Mouse (Mus musculus) bone marrow, adult 2 months (tissue): ENCODE data around the gene 6330403K07Rik. TPM values are rescaled to one million over a fixed set of nuclear protein-coding genes. Genes with fewer than 3 reads are reported as not detected.

ENCODE experiments used
- H3K27ac ChIP-seq: fragments of 200-500 bp; 2 replicates; pipeline ENCODE4 v1.5.1; 2012; ENCODE audit warnings: low read depth, mild to moderate bottlenecking, control low read depth, inconsistent platforms, low read length; ENCODE audit not compliant: control insufficient read depth, poor library complexity, insufficient read depth
- H3K4me1 ChIP-seq: fragments of 200-500 bp; 2 replicates; pipeline ENCODE4 v1.6.1; 2011; ENCODE audit warnings: low read length; ENCODE audit not compliant: control insufficient read depth, insufficient read depth
- H3K4me3 ChIP-seq: fragments of 200-500 bp; replicated peaks from 2 replicates; pipeline ENCODE3; 2011; ENCODE audit warnings: mild to moderate bottlenecking, low read depth, low read length, control low read depth; ENCODE audit not compliant: control insufficient read depth
- CTCF ChIP-seq: fragments of 200-500 bp; IDR thresholded peaks from 2 replicates; pipeline ENCODE4 v1.5.1; 2011; ENCODE audit warnings: low read length, control low read depth; ENCODE audit not compliant: control insufficient read depth, insufficient read depth
- POLR2A ChIP-seq: fragments of 200-500 bp; IDR thresholded peaks from 2 replicates; pipeline ENCODE4 v1.6.1; 2011; ENCODE audit warnings: low read depth, mild to moderate bottlenecking, control low read depth, low read length, borderline replicate concordance; ENCODE audit not compliant: control insufficient read depth
- WGBS: fragments of 180-500 bp; shearing (Covaris S2); methylation state at CpG from one replicate; pipeline ENCODE4 v1.1.7; 2018; 5-methylcytosine and 5-hydroxymethylcytosine counted together
- polyA plus RNA-seq: library from polyadenylated mRNA; stranded (reverse); fragments of >200 nt; gene quantifications from 2 replicates; pipeline ENCODE4 v1.2.4, GENCODE M21; 2011; ENCODE audit warnings: low replicate concordance; ENCODE audit not compliant: missing spikeins, insufficient read depth, insufficient read length

The 6330403K07Rik gene
- polyA plus RNA-seq, 1 experiment = not detected

DNA sequence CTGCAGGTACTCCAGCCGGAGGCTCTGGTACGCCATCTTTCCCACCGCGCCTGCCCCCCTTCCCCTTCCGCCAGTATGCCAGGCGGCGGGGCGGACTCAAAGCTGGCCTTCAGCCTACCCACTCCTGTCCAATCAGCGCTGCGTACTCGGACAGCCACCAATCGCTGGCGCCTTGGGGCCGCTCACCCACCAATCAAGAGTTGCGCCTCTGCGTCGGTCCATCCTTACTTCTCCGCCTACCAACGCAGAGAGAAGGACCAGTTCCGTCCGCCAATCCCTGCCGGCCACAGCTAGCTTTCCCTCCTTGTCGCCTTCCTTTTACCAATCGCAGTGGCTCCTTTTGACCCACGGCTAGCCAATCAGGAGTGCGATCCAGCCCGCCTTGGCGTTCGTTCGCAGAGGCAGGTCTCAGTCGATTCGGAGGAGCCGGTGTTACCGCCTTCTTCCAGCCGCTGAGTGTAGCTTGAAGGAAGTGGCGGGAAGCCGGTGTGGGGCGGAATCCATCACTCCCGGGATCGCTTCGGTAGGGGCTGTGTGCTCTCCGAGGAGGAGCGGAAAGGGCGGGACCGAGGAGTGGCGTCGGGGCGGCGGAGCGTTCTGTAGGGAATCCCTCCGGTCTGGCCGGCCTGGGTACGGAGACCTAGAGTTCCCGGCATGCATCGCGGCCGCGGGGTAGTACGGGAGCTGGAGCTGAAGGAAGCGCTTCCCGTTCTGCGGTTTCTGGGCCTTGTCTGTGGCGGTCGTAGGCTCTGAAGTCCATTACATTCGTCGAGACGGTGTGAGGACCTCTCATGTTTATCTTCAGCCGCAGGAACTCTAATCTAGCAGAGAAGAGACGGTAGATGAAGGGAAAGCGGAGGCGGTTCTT, 13.9 kb downstream of the 6330403K07Rik start, which contains the start of the genes Mis12 and Derl2:
Mis12 (plus strand) TSS at position 411 of the 868 bp plus-strand sequence.
Derl2 (minus strand) TSS at position 641 of the 868 bp plus-strand sequence.
- Histone ChIP-seq H3K4me3 (peak within 1 kb of the TSS; percentile 98), H3K27ac (peak within 1 kb of the TSS; percentile 90), H3K4me1 (peaks cover 4% of the 10 kb centered on the region; the same call in 1 of the 2 replicates)
- under 1% methylated on average over 70 of the region's 71 CpGs for WGBS
- peak; percentile 85 for TF ChIP-seq POLR2A
- TF ChIP-seq CTCF = no peak

DNA sequence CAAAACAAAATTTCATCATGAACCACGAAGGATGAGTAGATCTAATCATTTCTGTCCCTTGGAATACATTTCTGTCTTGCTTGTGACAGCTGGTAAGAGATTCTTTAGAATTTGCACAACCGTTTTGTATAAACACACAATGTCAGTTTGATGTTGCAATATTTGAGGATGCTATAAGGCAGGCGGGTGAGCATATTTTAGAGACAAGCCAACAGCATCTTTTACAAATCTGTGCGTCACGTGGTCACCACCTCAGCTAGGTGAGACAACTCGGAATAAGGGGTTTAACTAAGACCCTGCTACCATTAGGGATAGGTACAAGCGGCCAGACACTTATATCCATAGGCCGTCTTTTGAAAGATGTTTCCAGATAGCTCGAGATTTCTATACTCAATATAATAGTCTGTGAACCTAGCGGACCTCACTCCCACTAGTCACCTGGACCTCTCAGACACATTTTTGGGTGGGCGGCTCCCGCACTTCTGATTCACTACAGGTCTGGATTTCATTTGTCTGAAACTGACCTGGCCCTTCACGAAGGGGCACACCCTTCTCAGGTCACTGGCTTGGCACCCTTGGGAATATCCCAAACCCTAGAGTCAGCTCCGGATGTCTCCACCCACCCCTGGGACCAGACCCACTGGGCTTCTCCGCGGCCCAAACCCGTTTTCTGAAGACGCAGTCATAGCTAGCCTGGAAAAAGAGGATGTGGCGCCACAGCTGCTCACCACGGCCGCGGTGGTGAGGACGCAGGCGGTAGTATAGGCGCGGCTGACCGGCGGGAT, 14.7 kb downstream of the 6330403K07Rik start:
- peak overlapping the region; percentile 98 for H3K4me3 ChIP-seq
- H3K27ac ChIP-seq = peak overlapping the region; percentile 86
- WGBS = 3% methylated on average over 28 of the region's 28 CpGs
- TF ChIP-seq CTCF = no peak
- no peak for TF ChIP-seq POLR2A
- peaks cover 4% of the 10 kb centered on the region; the same call in 1 of the 2 replicates for H3K4me1 ChIP-seq

DNA sequence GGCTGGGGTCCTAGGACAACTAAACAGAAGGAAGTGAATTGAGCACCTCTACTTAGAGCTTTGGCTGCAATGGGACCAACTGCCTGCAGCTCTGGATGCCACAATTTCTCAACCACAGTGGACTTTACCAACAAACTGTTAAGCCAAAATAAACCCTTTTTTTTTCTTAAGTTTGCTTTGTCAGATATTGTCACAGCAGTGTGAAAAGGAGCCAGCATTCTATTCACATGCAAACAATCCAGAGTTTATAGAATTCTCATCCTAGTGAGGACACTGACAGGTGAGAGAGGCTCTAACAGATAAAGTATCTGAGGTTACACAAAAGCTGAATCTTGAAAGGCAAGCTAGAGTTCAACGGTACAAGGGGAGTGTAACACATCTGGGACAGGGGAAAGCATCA, 16.3 kb downstream of the 6330403K07Rik start:
- TF ChIP-seq POLR2A (no peak), CTCF (no peak)
- peaks cover 4% of the 10 kb centered on the region; the same call in 1 of the 2 replicates for H3K4me1 ChIP-seq
- H3K27ac ChIP-seq = no peak overlapping the region
- no peak overlapping the region for H3K4me3 ChIP-seq
- 65% methylated on average over 1 of the region's 1 CpGs for WGBS

DNA sequence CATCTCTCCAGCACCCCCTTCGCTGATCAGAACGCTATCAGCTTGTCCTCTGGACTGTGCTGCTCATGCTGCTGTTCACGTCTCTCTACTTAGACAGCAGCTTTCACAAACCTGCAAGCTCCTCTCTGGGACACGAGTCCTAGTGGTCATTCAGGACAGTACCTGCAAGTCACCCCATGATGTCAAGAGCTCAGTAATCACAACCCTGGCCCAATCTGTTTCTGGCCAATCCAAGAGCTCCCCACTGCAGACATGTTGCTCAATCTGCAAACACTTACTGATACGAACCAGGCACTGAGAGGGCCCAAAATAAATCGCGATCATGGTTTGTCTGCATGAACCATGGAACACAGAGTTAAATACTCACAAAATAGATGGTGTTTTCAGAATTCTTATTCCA, 20.6 kb downstream of the 6330403K07Rik start:
- H3K27ac ChIP-seq = no peak overlapping the region
- H3K4me1 ChIP-seq = no peaks in the 10 kb centered on the region; the same call in 1 of the 2 replicates
- H3K4me3 ChIP-seq = no peak overlapping the region
- TF ChIP-seq POLR2A (no peak), CTCF (no peak)
- WGBS = 84% methylated on average over 7 of the region's 7 CpGs

DNA sequence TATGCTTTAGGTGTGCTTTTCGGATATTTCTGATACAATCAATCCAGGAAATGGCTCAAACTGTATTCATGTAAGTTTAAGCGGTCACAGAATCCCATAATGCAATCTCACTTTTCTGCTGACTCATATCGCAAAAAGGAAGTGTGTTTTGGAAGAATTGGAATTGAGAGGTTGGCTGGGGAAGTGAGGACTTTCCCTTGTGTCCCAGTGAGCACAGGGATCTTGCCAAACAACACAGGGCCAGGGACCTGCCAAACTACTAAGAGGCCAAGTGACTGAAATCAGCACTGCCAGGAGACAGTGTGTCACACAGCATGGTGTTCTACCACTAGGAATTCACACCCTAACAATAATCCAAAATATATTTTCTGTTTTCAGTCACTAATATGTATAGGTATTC, 25.0 kb downstream of the 6330403K07Rik start:
- WGBS = 42% methylated on average over 3 of the region's 3 CpGs
- Histone ChIP-seq H3K4me1 (peaks cover 1% of the 10 kb centered on the region; the same call in 1 of the 2 replicates), H3K4me3 (no peak overlapping the region), H3K27ac (no peak overlapping the region)
- no peak for TF ChIP-seq POLR2A
- no peak for TF ChIP-seq CTCF

DNA sequence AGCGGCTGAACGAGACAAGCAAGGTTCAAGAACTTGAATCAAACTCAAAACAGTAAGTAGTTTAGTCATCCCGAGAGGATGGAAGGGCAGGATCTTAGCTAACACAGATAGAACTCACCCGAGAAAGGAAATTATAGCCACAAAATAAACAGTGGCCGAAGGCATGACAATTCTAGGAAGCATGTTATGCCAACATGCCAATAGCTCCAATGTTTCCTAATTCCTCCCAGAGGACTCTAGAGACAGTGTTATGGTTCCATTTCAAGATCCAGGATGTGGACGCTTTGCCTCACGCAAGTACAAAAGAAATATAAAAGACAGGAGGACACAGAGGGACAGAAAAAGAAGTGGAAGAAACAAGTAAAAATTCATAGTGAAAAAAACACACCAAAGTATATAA, 25.5 kb downstream of the 6330403K07Rik start:
- TF ChIP-seq POLR2A = no peak
- TF ChIP-seq CTCF = no peak
- 78% methylated on average over 7 of the region's 7 CpGs for WGBS
- Histone ChIP-seq H3K4me3 (no peak overlapping the region), H3K4me1 (peaks cover 1% of the 10 kb centered on the region; the same call in 1 of the 2 replicates), H3K27ac (no peak overlapping the region)

DNA sequence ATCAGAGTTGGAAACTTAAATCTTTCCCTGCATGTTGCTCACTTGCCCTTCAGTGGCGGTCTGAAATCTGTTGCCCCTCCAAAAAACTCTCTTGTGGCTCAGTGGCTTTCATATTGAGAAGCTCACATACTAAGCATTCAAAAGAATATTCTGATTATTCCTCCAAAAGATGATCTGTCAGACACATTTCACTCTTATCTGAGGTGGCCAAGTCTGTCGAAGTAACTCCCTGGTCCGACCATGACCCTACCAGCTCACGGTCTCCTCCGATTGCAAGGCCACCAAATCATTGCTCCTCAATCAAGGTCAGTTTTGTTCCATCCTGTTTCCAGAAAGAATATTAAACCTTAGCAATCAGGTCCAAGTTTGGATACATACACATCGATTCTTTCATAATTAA, 26.3 kb downstream of the 6330403K07Rik start:
- Histone ChIP-seq H3K4me1 (peaks cover 1% of the 10 kb centered on the region; the same call in 1 of the 2 replicates), H3K4me3 (no peak overlapping the region), H3K27ac (no peak overlapping the region)
- 89% methylated on average over 6 of the region's 6 CpGs for WGBS
- no peak for TF ChIP-seq POLR2A

DNA sequence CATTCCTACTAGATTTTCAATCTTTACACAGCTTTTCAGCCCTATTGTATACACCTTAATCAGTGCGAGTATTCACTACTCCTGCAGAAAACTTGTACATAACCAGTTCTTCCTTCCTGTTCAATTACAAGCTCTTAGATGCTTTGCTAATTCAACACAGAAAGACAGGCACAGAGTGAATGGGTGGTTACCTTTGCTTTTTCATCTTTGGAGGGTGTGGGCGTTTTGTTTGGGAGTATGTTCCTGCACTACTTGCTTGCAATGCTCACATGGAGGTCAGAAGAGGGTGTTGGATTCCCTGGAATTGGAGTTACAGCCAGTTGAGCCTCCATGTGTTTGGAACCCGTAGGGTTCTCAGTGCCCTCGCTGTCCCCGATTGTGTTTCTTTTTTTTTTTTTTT, 28.3 kb downstream of the 6330403K07Rik start:
- no peak overlapping the region for H3K27ac ChIP-seq
- H3K4me1 ChIP-seq = peaks cover 1% of the 10 kb centered on the region; the same call in 1 of the 2 replicates
- WGBS = 33% methylated on average over 5 of the region's 5 CpGs
- TF ChIP-seq POLR2A = no peak
- TF ChIP-seq CTCF = no peak
- H3K4me3 ChIP-seq = no peak overlapping the region
